Mouse (Mus musculus): Measurements from ENCODE around the gene Map3k4. TPM values are rescaled to one million over a fixed set of nuclear protein-coding genes. Genes with fewer than 3 reads are reported as not detected.

Gene Map3k4
- total and polyA plus RNA-seq, 3 experiments = 12.7 to 22.6 (median 20.9) TPM

DNA sequence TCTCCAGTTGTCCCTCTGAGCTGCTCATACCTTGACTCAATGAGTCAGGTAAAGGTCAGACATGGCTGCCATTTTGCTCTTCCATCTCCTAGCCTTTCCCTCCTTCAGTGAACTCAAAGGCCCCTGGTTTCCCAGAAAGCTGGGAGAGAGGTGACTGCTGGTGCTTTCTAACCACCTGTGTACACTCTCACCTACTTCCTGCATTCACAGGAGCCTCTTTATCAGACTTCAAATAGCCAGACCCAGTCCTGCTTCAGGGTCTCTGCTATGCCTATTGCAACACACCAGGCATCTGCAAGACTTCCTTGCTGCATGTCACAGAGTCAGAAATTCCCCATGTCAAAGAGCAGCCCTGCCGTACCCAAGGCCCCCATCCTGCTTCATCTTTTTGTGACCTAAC is 28.9 kb upstream of the Map3k4 start:
- H3K4me3 ChIP-seq (replicated peaks in 1 of 3; ENCODE audit: low read depth in 2 of 3, low read length in 2 of 3, poor library complexity in 1 of 3) = no peak overlapping the region
- dilution Hi-C loops (cut with MboI; ENCODE audit: extremely low pct_ligation_motif_present, extremely low pct_unique_long_range_greater_than_20kb, low sequenced_read_pairs) (no loop called here), in situ Hi-C loops (cut with MboI; ENCODE audit: low pct_ligation_motif_present, low pct_unique_long_range_greater_than_20kb, low sequenced_read_pairs) (no loop called here)
- H3K36me3 ChIP-seq (replicated peaks in 1 of 2; ENCODE audit: control insufficient read depth in 1 of 2, insufficient read depth in 1 of 2, low read length in 1 of 2) = no peaks in the 10 kb centered on the region
- H3K79me2 ChIP-seq (replicated peaks; ENCODE audit: control insufficient read depth, extremely low read depth, insufficient read depth, poor library complexity, severe bottlenecking) = no peaks in the 10 kb centered on the region
- no peak for DNase-seq (ENCODE audit: extremely low read depth)
- H3K4me2 ChIP-seq (ENCODE audit: insufficient read depth, low read depth, poor library complexity, severe bottlenecking) = no peak overlapping the region
- no peak for TF ChIP-seq UBTF (IDR thresholded peaks at IDR 0.05; ENCODE audit: low read depth, low read length)
- no peak for TF ChIP-seq HCFC1 (IDR thresholded peaks at IDR 0.05; ENCODE audit: low read depth, low read length)
- no peak for TF ChIP-seq MXI1 (IDR thresholded peaks at IDR 0.05; ENCODE audit: low read depth, low read length)
- no peak for TF ChIP-seq TBP (conservative IDR thresholded peaks at IDR 0.05; ENCODE audit: low read depth, low read length)
- no peak for TF ChIP-seq ZKSCAN1 (IDR thresholded peaks at IDR 0.05; ENCODE audit: borderline replicate concordance, low read depth, low read length)
- no peak overlapping the region for H3K27ac ChIP-seq (ENCODE audit: insufficient read depth, low read depth)
- peaks cover 4% of the 10 kb centered on the region for H3K9me3 ChIP-seq (replicated peaks; ENCODE audit: low read length)
- peaks cover 5 to 20% of the 10 kb centered on the region in 2 experiments for H3K4me1 ChIP-seq (ENCODE audit: control insufficient read depth in 1 of 2, insufficient read depth in 2 of 2)
- no peak overlapping the region for H3K9ac ChIP-seq (ENCODE audit: insufficient read depth, low read depth)
- H3K27me3 ChIP-seq (replicated peaks) = no peaks in the 10 kb centered on the region

GRCm38 (mm10) chr17:12343702-12344376 is 25.2 kb upstream of the Map3k4 start:
- H3K36me3 ChIP-seq (replicated peaks in 1 of 2; ENCODE audit: control insufficient read depth in 1 of 2, insufficient read depth in 1 of 2, low read length in 1 of 2) = no peaks in the 10 kb centered on the region
- no peak overlapping the region for H3K4me2 ChIP-seq (ENCODE audit: insufficient read depth, low read depth, poor library complexity, severe bottlenecking)
- in situ Hi-C loops (cut with MboI; ENCODE audit: low pct_ligation_motif_present, low pct_unique_long_range_greater_than_20kb, low sequenced_read_pairs) (no loop called here), dilution Hi-C loops (cut with MboI; ENCODE audit: extremely low pct_ligation_motif_present, extremely low pct_unique_long_range_greater_than_20kb, low sequenced_read_pairs) (no loop called here)
- TF ChIP-seq TCF12 (IDR thresholded peaks at IDR 0.05; ENCODE audit: low read depth, low read length) = no peak
- no peak for TF ChIP-seq POLR2A (IDR thresholded peaks at IDR 0.05; ENCODE audit: low read depth, low read length)
- TF ChIP-seq GABPA (IDR thresholded peaks at IDR 0.05; ENCODE audit: insufficient replicate concordance, low read depth, low read length) = no peak
- no peak for TF ChIP-seq E2F4 (IDR thresholded peaks at IDR 0.05; ENCODE audit: insufficient replicate concordance, low read depth, low read length)
- TF ChIP-seq NELFE (IDR thresholded peaks at IDR 0.05; ENCODE audit: low read depth, low read length) = no peak
- no peak for TF ChIP-seq SMC3 (IDR thresholded peaks at IDR 0.05; ENCODE audit: low read depth, low read length)
- no peak for TF ChIP-seq ZMIZ1 (IDR thresholded peaks at IDR 0.05; ENCODE audit: low read depth, low read length)
- no peak for TF ChIP-seq RAD21 (IDR thresholded peaks at IDR 0.05; ENCODE audit: low read depth, low read length)
- TF ChIP-seq MXI1 (IDR thresholded peaks at IDR 0.05; ENCODE audit: low read depth, low read length) = no peak
- no peak for TF ChIP-seq RCOR1 (conservative IDR thresholded peaks at IDR 0.05; ENCODE audit: low read depth, low read length)
- no peak for TF ChIP-seq CHD1 (IDR thresholded peaks at IDR 0.05; ENCODE audit: low read depth, low read length)
- TF ChIP-seq BHLHE40 (IDR thresholded peaks at IDR 0.05; ENCODE audit: low read depth, low read length) = no peak
- TF ChIP-seq PAX5 (IDR thresholded peaks at IDR 0.05; ENCODE audit: low read length) = no peak
- TF ChIP-seq TBP (conservative IDR thresholded peaks at IDR 0.05; ENCODE audit: low read depth, low read length) = no peak
- no peak for TF ChIP-seq MEF2A (IDR thresholded peaks at IDR 0.05; ENCODE audit: borderline replicate concordance, low read depth, low read length)
- no peak for TF ChIP-seq CHD2 (IDR thresholded peaks at IDR 0.05; ENCODE audit: low read length)
- TF ChIP-seq MAFK (IDR thresholded peaks at IDR 0.05; ENCODE audit: insufficient replicate concordance, low read length) = no peak
- TF ChIP-seq MAZ (IDR thresholded peaks at IDR 0.05; ENCODE audit: low read depth, low read length) = no peak
- H3K9me3 ChIP-seq (replicated peaks; ENCODE audit: low read length) = no peaks in the 10 kb centered on the region
- DNase-seq (ENCODE audit: extremely low read depth) = no peak
- H3K4me3 ChIP-seq (replicated peaks in 1 of 3; ENCODE audit: low read depth in 2 of 3, low read length in 2 of 3, poor library complexity in 1 of 3) = no peak overlapping the region
- H3K9ac ChIP-seq (ENCODE audit: insufficient read depth, low read depth) = no peak overlapping the region
- no peak overlapping the region for H3K27ac ChIP-seq (ENCODE audit: insufficient read depth, low read depth)
- H3K4me1 ChIP-seq (ENCODE audit: control insufficient read depth in 1 of 2, insufficient read depth in 2 of 2) = no peaks in the 10 kb centered on the region
- H3K27me3 ChIP-seq (replicated peaks) = no peaks in the 10 kb centered on the region
- no peaks in the 10 kb centered on the region for H3K79me2 ChIP-seq (replicated peaks; ENCODE audit: control insufficient read depth, extremely low read depth, insufficient read depth, poor library complexity, severe bottlenecking)
